Mouse (Mus musculus): ENCODE results near the gene Ubqln4. TPM values are rescaled to one million over a fixed set of nuclear protein-coding genes. Genes with fewer than 3 reads are reported as not detected.

Gene Ubqln4
- polyA plus RNA-seq, 1 experiment = 55.3 TPM

- no peak overlapping the region for H3K27ac ChIP-seq (ENCODE audit: control insufficient read depth, insufficient read depth, low read depth, low read length)
- H3K4me1 ChIP-seq (ENCODE audit: control insufficient read depth, insufficient read depth, low read length) = peaks cover 4% of the 10 kb centered on the region
- peaks cover 1% of the 10 kb centered on the region for H3K36me3 ChIP-seq (ENCODE audit: control insufficient read depth, insufficient read depth, low read length)
- H3K27me3 ChIP-seq (ENCODE audit: control insufficient read depth, insufficient read depth, low read length) = no peaks in the 10 kb centered on the region
- peak overlapping the region; percentile 96 for H3K4me3 ChIP-seq (ENCODE audit: control insufficient read depth, low read depth, low read length)
- TF ChIP-seq CTCF (IDR thresholded peaks at IDR 0.05; ENCODE audit: control insufficient read depth, insufficient read depth, insufficient replicate concordance, low read depth, low read length) = no peak
- no peak for TF ChIP-seq POLR2A (IDR thresholded peaks at IDR 0.05; ENCODE audit: control insufficient read depth, low read depth, low read length)
These were observed 25.2 kb downstream of the Ubqln4 start for GRCm38 (mm10) chr3:88578498-88579424.

- peaks cover 4% of the 10 kb centered on the region for H3K4me1 ChIP-seq (ENCODE audit: control insufficient read depth, insufficient read depth, low read length)
- TF ChIP-seq CTCF (IDR thresholded peaks at IDR 0.05; ENCODE audit: control insufficient read depth, insufficient read depth, insufficient replicate concordance, low read depth, low read length) = no peak
- TF ChIP-seq POLR2A (IDR thresholded peaks at IDR 0.05; ENCODE audit: control insufficient read depth, low read depth, low read length) = peak; percentile 53; the same call in 1 of the 2 replicates
- H3K27ac ChIP-seq (ENCODE audit: control insufficient read depth, insufficient read depth, low read depth, low read length) = peak overlapping the region; percentile 80
- peak overlapping the region; percentile 96 for H3K4me3 ChIP-seq (ENCODE audit: control insufficient read depth, low read depth, low read length)
- peaks cover 1% of the 10 kb centered on the region for H3K36me3 ChIP-seq (ENCODE audit: control insufficient read depth, insufficient read depth, low read length)
- H3K27me3 ChIP-seq (ENCODE audit: control insufficient read depth, insufficient read depth, low read length) = no peaks in the 10 kb centered on the region
These were observed 26.0 kb downstream of the Ubqln4 start for GRCm38 (mm10) chr3:88579454-88580117.

- no peak for TF ChIP-seq POLR2A (IDR thresholded peaks at IDR 0.05; ENCODE audit: control insufficient read depth, low read depth, low read length)
- no peak for TF ChIP-seq CTCF (IDR thresholded peaks at IDR 0.05; ENCODE audit: control insufficient read depth, insufficient read depth, insufficient replicate concordance, low read depth, low read length)
- Histone ChIP-seq H3K36me3 (ENCODE audit: control insufficient read depth, insufficient read depth, low read length) (peaks cover 6% of the 10 kb centered on the region), H3K27me3 (ENCODE audit: control insufficient read depth, insufficient read depth, low read length) (no peaks in the 10 kb centered on the region), H3K4me3 (ENCODE audit: control insufficient read depth, low read depth, low read length) (no peak overlapping the region), H3K27ac (ENCODE audit: control insufficient read depth, insufficient read depth, low read depth, low read length) (no peak overlapping the region), H3K4me1 (ENCODE audit: control insufficient read depth, insufficient read depth, low read length) (no peaks in the 10 kb centered on the region)
These were observed 32.2 kb downstream of the Ubqln4 start for GRCm38 (mm10) chr3:88585769-88586168.

- TF ChIP-seq POLR2A (IDR thresholded peaks at IDR 0.05; ENCODE audit: control insufficient read depth, low read depth, low read length) (no peak), CTCF (IDR thresholded peaks at IDR 0.05; ENCODE audit: control insufficient read depth, insufficient read depth, insufficient replicate concordance, low read depth, low read length) (no peak)
- H3K4me1 ChIP-seq (ENCODE audit: control insufficient read depth, insufficient read depth, low read length) = no peaks in the 10 kb centered on the region
- H3K4me3 ChIP-seq (ENCODE audit: control insufficient read depth, low read depth, low read length) = no peak overlapping the region
- H3K27ac ChIP-seq (ENCODE audit: control insufficient read depth, insufficient read depth, low read depth, low read length) = no peak overlapping the region
- peaks cover 6% of the 10 kb centered on the region for H3K36me3 ChIP-seq (ENCODE audit: control insufficient read depth, insufficient read depth, low read length)
- H3K27me3 ChIP-seq (ENCODE audit: control insufficient read depth, insufficient read depth, low read length) = no peaks in the 10 kb centered on the region
These were observed 33.1 kb downstream of the Ubqln4 start for GRCm38 (mm10) chr3:88586640-88587039.

GRCm38 (mm10) chr3:88590246-88590645, 36.7 kb downstream of the Ubqln4 start:
- Histone ChIP-seq H3K4me3 (ENCODE audit: control insufficient read depth, low read depth, low read length) (no peak overlapping the region), H3K27ac (ENCODE audit: control insufficient read depth, insufficient read depth, low read depth, low read length) (no peak overlapping the region), H3K27me3 (ENCODE audit: control insufficient read depth, insufficient read depth, low read length) (no peaks in the 10 kb centered on the region), H3K36me3 (ENCODE audit: control insufficient read depth, insufficient read depth, low read length) (peaks cover 4% of the 10 kb centered on the region; the same call in 1 of the 2 replicates), H3K4me1 (ENCODE audit: control insufficient read depth, insufficient read depth, low read length) (no peaks in the 10 kb centered on the region)
- TF ChIP-seq POLR2A (IDR thresholded peaks at IDR 0.05; ENCODE audit: control insufficient read depth, low read depth, low read length) = no peak

- H3K36me3 ChIP-seq (ENCODE audit: control insufficient read depth, insufficient read depth, low read length) = no peaks in the 10 kb centered on the region
- no peak for TF ChIP-seq POLR2A (IDR thresholded peaks at IDR 0.05; ENCODE audit: control insufficient read depth, low read depth, low read length)
- TF ChIP-seq CTCF (IDR thresholded peaks at IDR 0.05; ENCODE audit: control insufficient read depth, insufficient read depth, insufficient replicate concordance, low read depth, low read length) = no peak
- H3K27ac ChIP-seq (ENCODE audit: control insufficient read depth, insufficient read depth, low read depth, low read length) = no peak overlapping the region
- H3K27me3 ChIP-seq (ENCODE audit: control insufficient read depth, insufficient read depth, low read length) = no peaks in the 10 kb centered on the region
- H3K4me1 ChIP-seq (ENCODE audit: control insufficient read depth, insufficient read depth, low read length) = no peaks in the 10 kb centered on the region
- no peak overlapping the region for H3K4me3 ChIP-seq (ENCODE audit: control insufficient read depth, low read depth, low read length)
These were observed 37.5 kb downstream of the Ubqln4 start for GRCm38 (mm10) chr3:88591044-88591443.

- no peaks in the 10 kb centered on the region for H3K27me3 ChIP-seq (ENCODE audit: control insufficient read depth, insufficient read depth, low read length)
- no peak for TF ChIP-seq CTCF (IDR thresholded peaks at IDR 0.05; ENCODE audit: control insufficient read depth, insufficient read depth, insufficient replicate concordance, low read depth, low read length)
- TF ChIP-seq POLR2A (IDR thresholded peaks at IDR 0.05; ENCODE audit: control insufficient read depth, low read depth, low read length) = no peak
- no peaks in the 10 kb centered on the region for H3K4me1 ChIP-seq (ENCODE audit: control insufficient read depth, insufficient read depth, low read length)
- H3K36me3 ChIP-seq (ENCODE audit: control insufficient read depth, insufficient read depth, low read length) = no peaks in the 10 kb centered on the region
- H3K27ac ChIP-seq (ENCODE audit: control insufficient read depth, insufficient read depth, low read depth, low read length) = no peak overlapping the region
- no peak overlapping the region for H3K4me3 ChIP-seq (ENCODE audit: control insufficient read depth, low read depth, low read length)
These were observed 38.6 kb downstream of the Ubqln4 start for GRCm38 (mm10) chr3:88591950-88592731.

Measured in testis, adult 2 months (tissue).